Mouse (Mus musculus) heart, embryonic 15.5 days (tissue): ENCODE data around the gene H3f3b. TPM values are rescaled to one million over a fixed set of nuclear protein-coding genes. Genes with fewer than 3 reads are reported as not detected.

Experiments
- ATAC-seq: fragments of 200-750 bp; cut with Nextera tagmentation; replicated peaks from 2 replicates; pipeline ENCODE4 v1.8.0; 2017; ENCODE audit warnings: low read depth, moderate TSS enrichment; ENCODE audit not compliant: insufficient number of reproducible peaks, insufficient read depth, low FRiP score
- H3K27ac ChIP-seq: fragments of 300-500 bp; sonication (generic); 2 replicates; pipeline ENCODE4 v1.5.1; 2015; ENCODE audit warnings: mild to moderate bottlenecking, inconsistent platforms
- H3K27me3 ChIP-seq: fragments of 300-500 bp; sonication (generic); 2 replicates; pipeline ENCODE4 v1.6.1; 2015; ENCODE audit warnings: inconsistent platforms
- H3K36me3 ChIP-seq: fragments of 300-500 bp; sonication (generic); 2 replicates; pipeline ENCODE4 v1.6.1; 2015; ENCODE audit warnings: mild to moderate bottlenecking, inconsistent platforms
- H3K4me1 ChIP-seq: fragments of 300-500 bp; sonication (generic); replicated peaks from 2 replicates; pipeline ENCODE4 v1.6.1; 2015; ENCODE audit warnings: inconsistent platforms
- H3K4me2 ChIP-seq: fragments of 300-500 bp; sonication (generic); 2 replicates; pipeline ENCODE4 v1.6.1; 2015; ENCODE audit warnings: inconsistent platforms, mild to moderate bottlenecking, moderate library complexity
- H3K4me3 ChIP-seq: fragments of 300-500 bp; sonication (generic); 2 replicates; pipeline ENCODE4 v1.5.1; 2015; ENCODE audit warnings: mild to moderate bottlenecking, inconsistent platforms
- H3K9ac ChIP-seq: fragments of 300-500 bp; sonication (generic); 2 replicates; pipeline ENCODE4 v1.6.1; 2015; ENCODE audit warnings: mild to moderate bottlenecking, inconsistent platforms
- H3K9me3 ChIP-seq: fragments of 300-500 bp; sonication (generic); replicated peaks from 2 replicates; pipeline ENCODE4 v1.6.1; 2016; ENCODE audit warnings: inconsistent platforms
- WGBS: fragments of 180-500 bp; shearing (Covaris S2); methylation state at CpG from one replicate; pipeline ENCODE4 v1.1.7; 2015; ENCODE audit warnings: mixed read lengths; 5-methylcytosine and 5-hydroxymethylcytosine counted together
- polyA plus RNA-seq: library from polyadenylated mRNA; unstranded; fragments of >200 nt; fragmentation: Nextera tagmentation; extraction: Ambion mirVana; gene quantifications from 2 replicates; pipeline ENCODE4 v1.2.1, GENCODE M21; 2015

Gene H3f3b
- polyA plus RNA-seq, 1 experiment from 2014 or later, result 648 TPM

- no peak overlapping the region for H3K27ac ChIP-seq
- peaks cover 53% of the 10 kb centered on the region for H3K36me3 ChIP-seq
- H3K9ac ChIP-seq, result no peak overlapping the region
- H3K27me3 ChIP-seq, result no peaks in the 10 kb centered on the region
- H3K4me2 ChIP-seq, result no peak overlapping the region
- ATAC-seq, result no peak
- H3K4me1 ChIP-seq, result peaks cover 16% of the 10 kb centered on the region
- H3K4me3 ChIP-seq, result no peak overlapping the region
- 87% methylated on average over 13 of the region's 13 CpGs for WGBS
- H3K9me3 ChIP-seq, result no peaks in the 10 kb centered on the region
Measured at GRCm38 (mm10) chr11:116061641-116062415, 34.1 kb upstream of the H3f3b start.

DNA sequence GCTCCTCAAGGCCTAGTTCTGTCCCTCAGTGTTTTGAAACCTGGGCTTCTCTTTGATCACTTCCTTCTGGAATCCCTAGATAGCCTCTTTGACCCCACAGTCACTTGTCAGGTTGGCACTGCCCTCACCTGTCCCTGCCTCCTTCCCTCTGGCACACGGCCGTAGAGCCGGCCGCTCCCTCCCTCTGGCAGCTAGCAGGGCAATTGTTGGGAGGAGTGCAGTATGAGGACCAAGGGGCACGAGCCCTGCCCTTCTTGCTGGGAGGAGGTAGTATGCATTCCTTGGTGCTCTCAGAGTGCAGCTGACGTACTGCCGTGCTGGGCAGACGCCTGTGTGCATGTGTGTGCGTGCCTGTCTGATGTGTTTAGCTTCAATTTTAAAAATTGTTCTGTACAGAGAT lies 32.8 kb upstream of the H3f3b start:
- H3K36me3 ChIP-seq, result peaks cover 63% of the 10 kb centered on the region
- H3K4me2 ChIP-seq, result no peak overlapping the region
- H3K4me1 ChIP-seq, result peaks cover 21% of the 10 kb centered on the region
- no peak overlapping the region for H3K27ac ChIP-seq
- H3K9me3 ChIP-seq, result no peaks in the 10 kb centered on the region
- H3K27me3 ChIP-seq, result no peaks in the 10 kb centered on the region
- H3K9ac ChIP-seq, result no peak overlapping the region
- ATAC-seq, result no peak
- WGBS, result 84% methylated on average over 9 of the region's 9 CpGs
- H3K4me3 ChIP-seq, result no peak overlapping the region

GRCm38 (mm10) chr11:116059691-116060025 lies 31.9 kb upstream of the H3f3b start:
- ATAC-seq, result no peak
- Histone ChIP-seq H3K27ac (no peak overlapping the region), H3K36me3 (peaks cover 72% of the 10 kb centered on the region), H3K4me2 (no peak overlapping the region), H3K27me3 (no peaks in the 10 kb centered on the region), H3K9me3 (no peaks in the 10 kb centered on the region), H3K9ac (no peak overlapping the region), H3K4me3 (no peak overlapping the region), H3K4me1 (peaks cover 21% of the 10 kb centered on the region)
- WGBS, result 94% methylated on average over 11 of the region's 11 CpGs

DNA sequence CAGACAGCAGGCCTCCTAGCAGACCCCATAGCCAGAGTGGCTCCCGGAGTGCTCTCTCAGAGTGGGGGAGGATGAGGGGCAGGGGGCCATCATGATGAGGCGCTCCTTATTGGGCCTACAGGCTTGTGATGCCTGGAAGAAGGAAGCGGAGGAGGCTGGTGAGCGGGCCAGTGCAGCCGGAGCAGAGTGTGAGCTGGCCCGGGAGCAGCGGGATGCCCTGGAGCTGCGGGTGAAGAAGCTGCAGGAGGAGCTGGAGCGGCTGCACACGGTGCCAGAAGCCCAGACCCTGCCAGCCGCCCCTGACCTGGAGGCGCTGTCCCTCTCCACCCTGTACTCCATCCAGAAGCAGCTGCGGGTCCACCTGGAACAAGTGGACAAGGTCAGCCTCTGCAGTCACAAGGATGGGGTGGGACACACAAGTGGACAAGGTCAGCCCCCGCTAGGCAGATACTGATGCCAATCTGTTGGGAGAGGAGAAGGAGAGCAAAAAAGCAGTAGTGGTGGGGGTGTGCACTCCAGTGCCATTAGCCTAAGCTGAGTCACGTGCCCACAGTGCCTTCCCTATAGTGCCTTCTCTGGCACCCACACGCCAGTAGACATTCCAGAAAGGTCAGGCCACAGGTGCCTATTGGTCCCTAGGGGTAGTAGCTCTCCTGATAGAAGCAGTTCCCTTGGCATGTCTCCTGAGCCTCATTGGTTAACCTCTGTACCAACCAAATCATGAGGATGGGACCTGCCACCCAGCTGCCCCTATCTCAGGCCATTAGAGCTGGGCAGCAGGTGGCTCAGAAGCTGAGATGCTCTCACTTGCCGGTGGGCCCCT lies 31.3 kb upstream of the H3f3b start:
- H3K4me2 ChIP-seq, result no peak overlapping the region
- H3K36me3 ChIP-seq, result peaks cover 78% of the 10 kb centered on the region
- H3K4me3 ChIP-seq, result no peak overlapping the region
- WGBS, result 91% methylated on average over 17 of the region's 17 CpGs
- 0 out of 2 replicates have a peak overlapping the region, but pooled peaks have one; percentile 20 for H3K9ac ChIP-seq
- no peaks in the 10 kb centered on the region for H3K9me3 ChIP-seq
- no peaks in the 10 kb centered on the region for H3K27me3 ChIP-seq
- no peak overlapping the region for H3K27ac ChIP-seq
- peaks cover 21% of the 10 kb centered on the region for H3K4me1 ChIP-seq
- ATAC-seq, result no peak

GRCm38 (mm10) chr11:116058022-116058614 lies 30.4 kb upstream of the H3f3b start:
- H3K36me3 ChIP-seq, result peaks cover 88% of the 10 kb centered on the region
- H3K4me2 ChIP-seq, result no peak overlapping the region
- no peak overlapping the region; the same call in 1 of the 2 replicates for H3K9ac ChIP-seq
- no peaks in the 10 kb centered on the region for H3K9me3 ChIP-seq
- H3K27ac ChIP-seq, result peak overlapping the region; percentile 21; the same call in 1 of the 2 replicates
- 71% methylated on average over 12 of the region's 12 CpGs for WGBS
- ATAC-seq, result no peak
- H3K4me3 ChIP-seq, result no peak overlapping the region
- H3K27me3 ChIP-seq, result no peaks in the 10 kb centered on the region
- H3K4me1 ChIP-seq, result peaks cover 25% of the 10 kb centered on the region

DNA sequence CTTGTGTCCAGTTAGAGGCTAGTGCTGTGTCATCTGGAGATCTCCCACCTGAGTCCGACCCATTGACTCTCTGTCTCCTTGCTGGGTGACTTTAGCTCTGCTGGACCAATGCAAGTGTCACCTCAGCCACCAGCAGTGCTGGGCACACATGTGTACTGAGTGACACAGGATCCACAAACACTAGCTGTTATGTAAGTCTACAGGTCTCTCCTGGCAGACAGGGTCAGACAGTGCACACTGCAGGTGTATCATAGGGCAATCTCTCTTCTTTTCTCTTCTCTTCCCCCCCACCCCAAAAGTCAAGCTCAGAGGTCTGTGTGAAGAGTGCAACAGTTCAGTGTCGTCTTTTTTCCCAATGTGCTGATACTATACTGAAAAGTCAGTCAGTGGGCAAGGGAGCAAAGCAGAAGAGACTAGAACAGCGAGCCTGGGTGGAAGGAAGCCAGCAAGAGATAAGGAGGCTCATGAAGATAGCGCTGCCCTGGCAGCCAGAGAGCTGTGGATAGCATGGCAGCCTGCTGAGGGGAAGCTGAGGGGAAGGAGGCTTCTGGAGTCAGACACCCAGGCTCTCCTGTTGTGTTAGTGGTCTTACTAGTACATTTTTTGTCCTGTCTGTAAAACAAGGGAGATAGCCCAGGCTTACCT lies 29.6 kb upstream of the H3f3b start:
- H3K4me3 ChIP-seq, result no peak overlapping the region

DNA sequence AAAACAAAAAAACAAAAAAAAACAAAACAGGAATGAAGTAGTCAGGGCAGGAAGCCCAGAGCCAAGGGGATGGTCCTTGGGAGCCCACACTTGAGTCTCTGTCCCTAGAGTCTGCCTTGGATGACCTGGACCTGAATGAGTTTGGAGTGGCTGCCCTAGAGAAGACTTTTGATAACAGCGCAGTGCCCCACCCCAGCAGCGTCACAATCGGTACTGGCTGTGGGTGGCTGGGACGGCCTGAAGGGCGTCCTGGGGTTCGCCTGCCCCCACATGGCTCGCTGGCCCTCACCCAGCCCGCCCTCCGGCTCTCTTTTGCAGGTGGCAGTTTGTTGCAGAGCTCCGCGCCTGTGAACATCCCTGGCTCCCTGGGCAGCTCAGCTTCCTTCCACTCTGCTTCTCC lies 28.1 kb upstream of the H3f3b start:
- Histone ChIP-seq H3K4me1 (peaks cover 25% of the 10 kb centered on the region), H3K27ac (no peak overlapping the region), H3K4me2 (no peak overlapping the region), H3K9me3 (no peaks in the 10 kb centered on the region), H3K27me3 (no peaks in the 10 kb centered on the region), H3K36me3 (peaks cover 95% of the 10 kb centered on the region), H3K4me3 (no peak overlapping the region), H3K9ac (no peak overlapping the region)
- no peak for ATAC-seq
- WGBS, result 89% methylated on average over 11 of the region's 11 CpGs

More for the DNA sequence above, 29.6 kb upstream of the H3f3b start:
- 41% methylated on average over 4 of the region's 4 CpGs for WGBS
- Histone ChIP-seq H3K9ac (no peak overlapping the region), H3K4me1 (peaks cover 25% of the 10 kb centered on the region), H3K27me3 (no peaks in the 10 kb centered on the region), H3K9me3 (no peaks in the 10 kb centered on the region), H3K36me3 (peaks cover 95% of the 10 kb centered on the region), H3K4me2 (no peak overlapping the region), H3K27ac (peak overlapping the region; percentile 21; the same call in 1 of the 2 replicates)
- ATAC-seq, result 0 out of 2 replicates have a peak, but pooled peaks have one; percentile 23

- Histone ChIP-seq H3K4me1 (peaks cover 25% of the 10 kb centered on the region), H3K36me3 (peaks cover 95% of the 10 kb centered on the region), H3K27me3 (no peaks in the 10 kb centered on the region), H3K27ac (no peak overlapping the region), H3K4me2 (no peak overlapping the region), H3K9ac (no peak overlapping the region), H3K9me3 (no peaks in the 10 kb centered on the region), H3K4me3 (no peak overlapping the region)
- 83% methylated on average over 9 of the region's 9 CpGs for WGBS
- ATAC-seq, result no peak
Measured at GRCm38 (mm10) chr11:116053510-116054229, 25.9 kb upstream of the H3f3b start.

- peaks cover 90% of the 10 kb centered on the region for H3K36me3 ChIP-seq
- no peak overlapping the region for H3K4me2 ChIP-seq
- H3K9ac ChIP-seq, result no peak overlapping the region
- H3K27ac ChIP-seq, result no peak overlapping the region
- 84% methylated on average over 4 of the region's 4 CpGs for whole genome bisulfite sequencing
- ATAC-seq, result no peak
- H3K27me3 ChIP-seq, result no peaks in the 10 kb centered on the region
- no peaks in the 10 kb centered on the region for H3K9me3 ChIP-seq
- no peak overlapping the region for H3K4me3 ChIP-seq
- H3K4me1 ChIP-seq, result peaks cover 4% of the 10 kb centered on the region; the same call in 1 of the 2 replicates
Measured at GRCm38 (mm10) chr11:116050196-116050595, 22.4 kb upstream of the H3f3b start.

GRCm38 (mm10) chr11:116049610-116050009 lies 21.8 kb upstream of the H3f3b start:
- Histone ChIP-seq H3K4me1 (peaks cover 4% of the 10 kb centered on the region; the same call in 1 of the 2 replicates), H3K9me3 (no peaks in the 10 kb centered on the region), H3K27me3 (no peaks in the 10 kb centered on the region), H3K36me3 (peaks cover 84% of the 10 kb centered on the region), H3K4me2 (no peak overlapping the region), H3K4me3 (no peak overlapping the region), H3K27ac (no peak overlapping the region), H3K9ac (no peak overlapping the region)
- no peak for ATAC-seq
- WGBS, result 68% methylated on average over 2 of the region's 2 CpGs
